Mouse (Mus musculus) thymus, postnatal 4 days (tissue): Measurements from ENCODE around the gene Wwc2.

Experiments used
- DNase-seq: peaks from one replicate; pipeline ENCODE4 v3.0.0; 2021

Wwc2 gene

GRCm38 (mm10) chr8:47936386-47936785, 54.3 kb downstream of the Wwc2 start:
- no peak for DNase-seq

GRCm38 (mm10) chr8:47935461-47935860, 55.3 kb downstream of the Wwc2 start:
- no peak for DNase-seq

GRCm38 (mm10) chr8:47933087-47933486, 57.6 kb downstream of the Wwc2 start:
- DNase-seq: no peak

- no peak for DNase-seq
Measured at GRCm38 (mm10) chr8:47932028-47932790, 58.5 kb downstream of the Wwc2 start.

- DNase-seq: no peak
Measured at GRCm38 (mm10) chr8:47931371-47931770, 59.4 kb downstream of the Wwc2 start.

GRCm38 (mm10) chr8:47929615-47930014, 61.1 kb downstream of the Wwc2 start:
- no peak for DNase-seq

- DNase-seq: no peak
Measured at GRCm38 (mm10) chr8:47928604-47929185, 62.0 kb downstream of the Wwc2 start.

GRCm38 (mm10) chr8:47924921-47925320, 65.8 kb downstream of the Wwc2 start:
- DNase-seq: no peak

GRCm38 (mm10) chr8:47922816-47923215, 67.9 kb downstream of the Wwc2 start:
- DNase-seq: no peak

- DNase-seq: no peak
Measured at GRCm38 (mm10) chr8:47922011-47922410, 68.7 kb downstream of the Wwc2 start.

- no peak for DNase-seq
Measured at GRCm38 (mm10) chr8:47920575-47921144, 70.1 kb downstream of the Wwc2 start.

GRCm38 (mm10) chr8:47917060-47918035, 73.4 kb downstream of the Wwc2 start:
- no peak for DNase-seq

- DNase-seq: no peak
Measured at GRCm38 (mm10) chr8:47915521-47915920, 75.2 kb downstream of the Wwc2 start.

- DNase-seq: no peak
Measured at GRCm38 (mm10) chr8:47914946-47915345, 75.8 kb downstream of the Wwc2 start.

- no peak for DNase-seq
Measured at GRCm38 (mm10) chr8:47914161-47914560, 76.6 kb downstream of the Wwc2 start.

GRCm38 (mm10) chr8:47913621-47914020, 77.1 kb downstream of the Wwc2 start:
- no peak for DNase-seq

GRCm38 (mm10) chr8:47909681-47910080, 81.0 kb downstream of the Wwc2 start:
- no peak for DNase-seq

GRCm38 (mm10) chr8:47907056-47907455, 83.7 kb downstream of the Wwc2 start:
- no peak for DNase-seq

GRCm38 (mm10) chr8:47906142-47906541, 84.6 kb downstream of the Wwc2 start:
- no peak for DNase-seq

GRCm38 (mm10) chr8:47905256-47905655, 85.5 kb downstream of the Wwc2 start:
- DNase-seq: no peak

- DNase-seq: no peak
Measured at GRCm38 (mm10) chr8:47904004-47904403, 86.7 kb downstream of the Wwc2 start.

- no peak for DNase-seq
Measured at GRCm38 (mm10) chr8:47902704-47903103, 88.0 kb downstream of the Wwc2 start.

GRCm38 (mm10) chr8:47900361-47900760, 90.4 kb downstream of the Wwc2 start:
- DNase-seq: no peak
